Mouse (Mus musculus) urinary bladder, postnatal 0 days (tissue): ENCODE results near the gene Flywch1. TPM values are rescaled to one million over a fixed set of nuclear protein-coding genes. Genes with fewer than 3 reads are reported as not detected.

Experiments
- polyA plus RNA-seq: library from polyadenylated mRNA; unstranded; fragments of >200 nt; fragmentation: Nextera tagmentation; extraction: Ambion mirVana; gene quantifications from 2 replicates; pipeline ENCODE4 v1.2.1, GENCODE M21; 2015

Flywch1 gene
- polyA plus RNA-seq, result 26.5 and 28.3 TPM in 2 replicates

DNA sequence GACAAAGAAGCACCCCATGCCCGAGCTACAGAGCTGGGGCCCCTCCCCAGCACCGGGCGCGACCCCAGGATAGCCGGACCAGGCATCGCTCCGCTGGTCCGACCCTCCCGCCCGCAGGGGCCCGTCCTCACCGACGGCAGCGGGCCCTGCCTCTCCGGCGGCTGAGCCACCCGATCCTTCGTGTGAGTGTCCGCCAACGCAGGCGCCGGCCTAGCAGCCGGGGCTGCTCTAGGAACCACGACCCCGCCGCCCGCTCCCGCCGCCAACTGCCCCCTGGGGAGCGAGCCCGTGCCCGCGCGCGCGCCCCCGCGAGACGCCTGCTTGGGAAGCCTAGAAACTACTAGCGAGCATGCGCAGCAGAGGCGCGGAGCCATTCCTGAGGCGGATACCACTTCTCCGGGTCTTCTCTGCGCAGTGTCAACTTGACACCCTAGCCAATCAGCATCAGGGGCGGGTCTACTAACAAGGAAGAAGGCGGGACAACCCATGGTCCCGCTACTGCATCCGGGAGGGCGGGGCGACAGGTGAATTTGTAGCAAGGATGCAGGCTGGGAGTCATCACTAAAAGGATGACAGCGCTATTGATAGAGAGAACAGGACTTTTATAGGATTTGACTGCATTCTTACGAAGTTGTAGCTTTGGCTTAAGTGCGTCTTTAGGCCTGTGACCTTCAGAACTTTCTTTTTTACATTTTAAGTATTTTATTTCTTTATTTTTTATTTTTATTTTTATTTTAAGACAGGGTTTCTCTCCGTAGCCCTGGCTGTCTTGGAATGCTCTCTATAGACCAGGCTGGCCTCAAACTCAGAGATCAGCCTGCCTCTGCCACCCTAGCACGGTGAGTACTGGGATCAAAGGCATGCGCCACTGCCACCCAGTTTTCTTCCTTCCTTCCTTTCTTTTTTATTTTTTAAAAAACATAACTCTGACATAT is at the start of gene Flywch1:
Gene Flywch1 (minus strand): TSS at position 319 of the 935 bp plus-strand sequence.

DNA sequence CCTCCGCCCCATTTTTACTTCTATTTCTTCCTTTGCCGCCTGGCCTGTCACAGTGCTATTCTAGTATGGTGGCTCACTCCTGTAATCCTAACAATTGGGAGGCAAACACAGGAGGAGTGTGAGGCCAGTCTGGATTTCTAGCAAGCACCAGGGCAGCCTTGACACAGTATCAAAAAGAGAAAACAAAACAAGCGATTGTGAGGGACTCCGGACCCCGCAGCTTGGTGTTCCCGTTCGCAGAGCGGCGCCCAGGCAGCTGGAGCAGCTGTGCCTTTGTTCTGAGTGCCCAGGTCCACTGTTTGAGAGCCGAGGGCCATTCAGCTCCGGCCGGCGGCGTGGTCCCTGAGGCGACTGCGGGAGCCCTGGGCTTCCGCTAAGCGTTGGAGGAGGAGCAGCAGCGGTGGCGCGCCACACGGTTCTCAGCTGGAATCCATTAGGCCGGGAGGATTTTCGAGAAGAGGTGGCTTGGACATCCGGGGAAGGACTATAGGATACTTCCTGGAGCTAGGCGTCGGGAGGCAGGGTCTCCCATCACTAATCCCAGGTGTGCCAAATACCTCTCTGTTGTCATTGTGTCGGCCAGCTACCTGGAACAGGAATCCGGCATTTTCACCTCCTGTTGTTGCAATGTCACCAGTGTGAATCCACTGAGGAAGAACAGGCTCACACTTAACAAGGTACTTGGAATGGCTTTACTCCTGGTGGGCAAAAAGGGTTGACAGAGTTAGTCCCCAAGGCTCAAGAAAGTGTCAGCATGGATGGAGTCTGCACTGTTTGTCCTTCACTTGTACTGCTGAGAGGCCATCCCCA is 19.1 kb upstream of the Flywch1 start, which contains the start of gene Srrm2:
Gene Srrm2 (plus strand): TSS at position 264 of the 810 bp plus-strand sequence.

GRCm38 (mm10) chr17:23785561-23786471 is 14.4 kb upstream of the Flywch1 start, which contains the start of gene Flywch2:
Gene Flywch2 (minus strand): TSS chr17:23786081.

GRCm38 (mm10) chr17:23745301-23746251 is 25.8 kb downstream of the Flywch1 start, which contains the start of gene Kremen2:
Gene Kremen2 (minus strand): TSS chr17:23745833.

GRCm38 (mm10) chr17:23740598-23741021 is 30.8 kb downstream of the Flywch1 start, which contains the start of gene Paqr4:
Gene Paqr4 (minus strand): TSS chr17:23740867.

GRCm38 (mm10) chr17:23725999-23726757 is 45.2 kb downstream of the Flywch1 start, which contains the start of gene Pkmyt1:
Gene Pkmyt1 (plus strand): TSS chr17:23726336.

DNA sequence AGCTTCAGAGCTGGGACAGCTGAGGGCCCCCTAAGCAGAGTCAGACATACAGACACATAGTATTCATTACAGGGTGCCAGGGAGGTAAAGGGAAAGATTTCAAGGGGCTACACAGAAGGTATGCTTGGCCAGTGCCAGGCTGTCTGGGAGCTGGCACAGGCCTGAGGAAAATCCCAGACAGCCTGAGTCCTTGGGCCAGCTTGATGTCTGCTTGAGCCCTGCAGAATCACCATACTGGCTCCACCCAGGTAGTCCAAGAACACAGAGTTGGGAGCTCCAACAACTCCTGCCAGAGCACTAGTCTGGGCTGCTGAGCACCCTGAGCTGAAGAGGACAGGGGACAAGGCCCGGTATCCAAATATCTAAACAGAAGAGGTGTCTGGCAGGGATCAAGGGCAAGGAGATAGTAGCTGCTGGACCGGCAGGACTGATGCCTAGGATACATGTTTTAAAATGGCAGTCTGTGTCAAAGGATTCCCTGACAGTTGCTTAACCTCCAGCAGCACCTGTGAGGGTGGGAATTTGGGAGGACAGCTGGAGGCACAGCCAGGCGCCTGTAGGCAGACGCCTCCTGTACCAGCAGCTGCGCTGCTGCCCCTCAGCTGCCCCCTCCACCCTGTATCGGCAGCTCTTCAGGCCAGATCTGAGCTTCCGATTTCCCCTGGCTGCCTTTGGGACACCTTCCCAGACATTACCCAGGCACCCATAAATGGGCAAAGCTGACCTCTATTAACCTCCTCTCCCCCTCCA is 48.9 kb downstream of the Flywch1 start, which contains the start of gene 1520401A03Rik:
Gene 1520401A03Rik (minus strand): TSS at position 408 of the 750 bp plus-strand sequence.

Other genes starting within 250 kb of the Flywch1 start
- 8.0 TPM in 2 replicates for gene Zfp213, start 207.4 kb downstream of the Flywch1 start, polyA plus RNA-seq
- gene Zfp13, start 172.1 kb downstream of the Flywch1 start, polyA plus RNA-seq, result 4.9 and 5.1 TPM in 2 replicates
- gene Zscan10, start 170.7 kb downstream of the Flywch1 start, polyA plus RNA-seq, result not detected in 2 replicates
- 0.11 and 0.14 TPM in 2 replicates for gene Mmp25, start 126.3 kb downstream of the Flywch1 start, polyA plus RNA-seq
- 6.3 and 8.5 TPM in 2 replicates for gene Bicdl2, start 111.1 kb downstream of the Flywch1 start, polyA plus RNA-seq
- 272 and 288 TPM in 2 replicates for gene Hcfc1r1, start 98.0 kb downstream of the Flywch1 start, polyA plus RNA-seq
- gene Thoc6, start 97.7 kb downstream of the Flywch1 start, polyA plus RNA-seq, result 18.7 and 18.8 TPM in 2 replicates
- 82.9 and 116 TPM in 2 replicates for gene Tnfrsf12a, start 94.1 kb downstream of the Flywch1 start, polyA plus RNA-seq
- gene Cldn6, start 92.4 kb downstream of the Flywch1 start, polyA plus RNA-seq, result 0.15 and 0.33 TPM in 2 replicates
- gene Cldn9, start 87.6 kb downstream of the Flywch1 start, polyA plus RNA-seq, result not detected in 2 replicates
- gene 1520401A03Rik, start 48.8 kb downstream of the Flywch1 start, polyA plus RNA-seq, result 0.04 TPM in 1 of 2 replicates, not detected in the other
- gene Pkmyt1, start 45.3 kb downstream of the Flywch1 start, polyA plus RNA-seq, result 19.7 and 21.9 TPM in 2 replicates
- gene Paqr4, start 30.7 kb downstream of the Flywch1 start, polyA plus RNA-seq, result 21.7 and 28.3 TPM in 2 replicates
- gene Kremen2, start 25.8 kb downstream of the Flywch1 start, polyA plus RNA-seq, result 0.07 and 0.13 TPM in 2 replicates
- 11.5 and 14.0 TPM in 2 replicates for gene Flywch2, start 14.5 kb upstream of the Flywch1 start, polyA plus RNA-seq
- 230 and 239 TPM in 2 replicates for gene Srrm2, start 18.9 kb upstream of the Flywch1 start, polyA plus RNA-seq
- gene Elob, start 57.5 kb upstream of the Flywch1 start, polyA plus RNA-seq, result 1,134 TPM in 2 replicates
- gene Prss33, start 64.5 kb upstream of the Flywch1 start, polyA plus RNA-seq, result not detected in 2 replicates
- gene Prss32, start 72.3 kb upstream of the Flywch1 start, polyA plus RNA-seq, result 1.1 and 1.5 TPM in 2 replicates
- gene Prss41, start 72.6 kb upstream of the Flywch1 start, polyA plus RNA-seq, result 0.12 TPM in 1 of 2 replicates, not detected in the other
- not detected in 2 replicates for gene Prss21, start 96.5 kb upstream of the Flywch1 start, polyA plus RNA-seq
- not detected in 2 replicates for gene Dcpp1, start 109.3 kb upstream of the Flywch1 start, polyA plus RNA-seq
- not detected in 2 replicates for gene Dcpp2, start 109.3 kb upstream of the Flywch1 start, polyA plus RNA-seq
- gene Dcpp3, start 145.9 kb upstream of the Flywch1 start, polyA plus RNA-seq, result not detected in 2 replicates
- not detected in 2 replicates for gene Sbp, start 170.1 kb upstream of the Flywch1 start, polyA plus RNA-seq
- gene Sbpl, start 183.7 kb upstream of the Flywch1 start, polyA plus RNA-seq, result not detected in 2 replicates
- gene Prss30, start 209.0 kb upstream of the Flywch1 start, polyA plus RNA-seq, result 0.11 TPM in 1 of 2 replicates, not detected in the other
- gene Prss22, start 226.5 kb upstream of the Flywch1 start, polyA plus RNA-seq, result 14.5 and 15.4 TPM in 2 replicates